In the genomic region with DNA sequence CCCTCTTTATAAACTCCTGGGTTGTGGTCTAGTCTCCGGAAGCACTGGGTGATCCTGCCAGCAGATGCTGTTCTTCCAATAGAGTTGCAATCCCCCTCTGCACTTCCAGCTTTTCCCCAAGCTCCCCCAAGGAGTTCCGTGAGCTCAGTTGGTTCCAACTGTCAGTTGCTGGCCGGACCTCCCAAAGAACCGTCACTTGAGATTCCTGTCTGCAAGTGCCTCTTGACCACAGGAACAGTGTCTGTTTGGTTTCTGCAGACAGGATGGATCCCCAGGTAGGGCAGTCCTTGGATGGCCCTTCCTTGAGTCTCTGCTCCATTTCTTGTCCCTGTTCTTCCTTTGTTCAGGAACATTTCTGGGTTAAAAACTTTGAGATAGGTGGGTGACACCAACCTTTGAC, we compare ENCODE assay signal across 25 mouse cellular contexts. TPM values are rescaled to one million over a fixed set of nuclear protein-coding genes. Genes with fewer than 3 reads are reported as not detected.
"Had no signal": no experiment of that assay in that cellular context is flagged by ENCODE, and none has a peak within 500 bp of the region (broad histone marks: within the 10 kb centered on the region; RNA-seq: fewer than 3 reads in every experiment).

A gene (minus strand): TSS at position 101 of the 400 bp plus-strand sequence.

- H3K27me3 ChIP-seq: neural tube, embryonic 12.5 days; neural tube, embryonic 13.5 days; neural tube, embryonic 15.5 days; stomach, embryonic 15.5 days had no signal

- H3K4me3 ChIP-seq: neural tube, embryonic 12.5 days; neural tube, embryonic 13.5 days; neural tube, embryonic 15.5 days; stomach, embryonic 15.5 days had no signal

- H3K36me3 ChIP-seq: neural tube, embryonic 12.5 days; neural tube, embryonic 13.5 days; neural tube, embryonic 15.5 days; stomach, embryonic 15.5 days had no signal

- H3K9me3 ChIP-seq: neural tube, embryonic 12.5 days; neural tube, embryonic 13.5 days; neural tube, embryonic 15.5 days; stomach, embryonic 15.5 days had no signal

- DNase-seq: retina, postnatal 1 day; right cerebral cortex, adult 18-20 months; right cerebral cortex, postnatal 14 days; right cerebral cortex, postnatal 25 days; right cerebral cortex, postnatal 4 days; spleen, adult 18-20 months; thymus, adult 18-20 months; thymus, adult 2 months; thymus, postnatal 14 days; thymus, postnatal 25 days; thymus, postnatal 36 days; thymus, postnatal 4 days had no signal

- H3K4me1 ChIP-seq: neural tube, embryonic 12.5 days; neural tube, embryonic 13.5 days; neural tube, embryonic 15.5 days; stomach, embryonic 15.5 days had no signal

- H3K9ac ChIP-seq: neural tube, embryonic 12.5 days; neural tube, embryonic 13.5 days; neural tube, embryonic 15.5 days; stomach, embryonic 15.5 days had no signal

- H3K27ac ChIP-seq: neural tube, embryonic 12.5 days; neural tube, embryonic 13.5 days; neural tube, embryonic 15.5 days; stomach, embryonic 15.5 days; stomach, postnatal 0 days had no signal

- H3K4me2 ChIP-seq: neural tube, embryonic 12.5 days; neural tube, embryonic 13.5 days; neural tube, embryonic 15.5 days; stomach, embryonic 15.5 days had no signal

RNA-seq across cellular contexts. Expression of the gene that starts here (rescaled TPM):
- polyA plus RNA-seq: neural tube, embryonic 11.5 days; neural tube, embryonic 12.5 days; neural tube, embryonic 13.5 days; neural tube, embryonic 14.5 days; neural tube, embryonic 15.5 days; small intestine, adult 2 months; spleen, adult 2 months; stomach, embryonic 14.5 days; stomach, embryonic 15.5 days; stomach, embryonic 16.5 days; stomach, postnatal 0 days; thymus, adult 2 months; thymus, postnatal 0 days; urinary bladder, adult 2 months had no signal
